Mouse (Mus musculus): ENCODE measurements around the gene Slitrk1. TPM values are rescaled to one million over a fixed set of nuclear protein-coding genes. Genes with fewer than 3 reads are reported as not detected.

The Slitrk1 gene
- polyA plus RNA-seq, 1 experiment: 0.03 TPM

GRCm38 (mm10) chr14:108910449-108911137 lies 3.4 kb downstream of the Slitrk1 start:
- TF ChIP-seq POLR2A (IDR thresholded peaks at IDR 0.05; ENCODE audit: low read depth, low read length): no peak
- no peak for TF ChIP-seq CTCF (IDR thresholded peaks at IDR 0.05; ENCODE audit: extremely low read depth, insufficient read length, insufficient replicate concordance, low read depth, low read length)
- H3K4me3 ChIP-seq (ENCODE audit: low read depth, low read length): no peak overlapping the region
- WGBS: 10% methylated on average over 19 of the region's 19 CpGs

GRCm38 (mm10) chr14:108909336-108909953 lies 4.5 kb downstream of the Slitrk1 start:
- 25% methylated on average over 6 of the region's 6 CpGs for WGBS
- H3K4me3 ChIP-seq (ENCODE audit: low read depth, low read length): no peak overlapping the region
- H3K4me1 ChIP-seq (ENCODE audit: control insufficient read depth, insufficient read depth, insufficient read length, low read length): no peaks in the 10 kb centered on the region
- TF ChIP-seq POLR2A (IDR thresholded peaks at IDR 0.05; ENCODE audit: low read depth, low read length) (no peak), CTCF (IDR thresholded peaks at IDR 0.05; ENCODE audit: extremely low read depth, insufficient read length, insufficient replicate concordance, low read depth, low read length) (no peak)
- no peaks in the 10 kb centered on the region for H3K36me3 ChIP-seq (ENCODE audit: control insufficient read depth, insufficient read depth, low read length)
- H3K27me3 ChIP-seq (ENCODE audit: control insufficient read depth, insufficient read depth, low read length): no peaks in the 10 kb centered on the region
- no peak overlapping the region for H3K27ac ChIP-seq (ENCODE audit: insufficient read depth, low read depth, low read length)

More at GRCm38 (mm10) chr14:108910449-108911137, 3.4 kb downstream of the Slitrk1 start:
- no peak overlapping the region for H3K27ac ChIP-seq (ENCODE audit: insufficient read depth, low read depth, low read length)
- H3K36me3 ChIP-seq (ENCODE audit: control insufficient read depth, insufficient read depth, low read length): no peaks in the 10 kb centered on the region
- no peaks in the 10 kb centered on the region for H3K27me3 ChIP-seq (ENCODE audit: control insufficient read depth, insufficient read depth, low read length)
- no peaks in the 10 kb centered on the region for H3K4me1 ChIP-seq (ENCODE audit: control insufficient read depth, insufficient read depth, insufficient read length, low read length)

- no peaks in the 10 kb centered on the region for H3K4me1 ChIP-seq (ENCODE audit: control insufficient read depth, insufficient read depth, insufficient read length, low read length)
- H3K27me3 ChIP-seq (ENCODE audit: control insufficient read depth, insufficient read depth, low read length): no peaks in the 10 kb centered on the region
- no peaks in the 10 kb centered on the region for H3K36me3 ChIP-seq (ENCODE audit: control insufficient read depth, insufficient read depth, low read length)
- no peak for TF ChIP-seq CTCF (IDR thresholded peaks at IDR 0.05; ENCODE audit: extremely low read depth, insufficient read length, insufficient replicate concordance, low read depth, low read length)
- no peak for TF ChIP-seq POLR2A (IDR thresholded peaks at IDR 0.05; ENCODE audit: low read depth, low read length)
- no peak overlapping the region for H3K27ac ChIP-seq (ENCODE audit: insufficient read depth, low read depth, low read length)
- 75% methylated on average over 7 of the region's 7 CpGs for WGBS
- no peak overlapping the region for H3K4me3 ChIP-seq (ENCODE audit: low read depth, low read length)
These were observed 15.4 kb downstream of the Slitrk1 start for GRCm38 (mm10) chr14:108898601-108899000.

- no peaks in the 10 kb centered on the region for H3K36me3 ChIP-seq (ENCODE audit: control insufficient read depth, insufficient read depth, low read length)
- no peak overlapping the region for H3K4me3 ChIP-seq (ENCODE audit: low read depth, low read length)
- no peak overlapping the region for H3K27ac ChIP-seq (ENCODE audit: insufficient read depth, low read depth, low read length)
- 34% methylated on average over 2 of the region's 2 CpGs for WGBS
- H3K27me3 ChIP-seq (ENCODE audit: control insufficient read depth, insufficient read depth, low read length): no peaks in the 10 kb centered on the region
- no peak for TF ChIP-seq CTCF (IDR thresholded peaks at IDR 0.05; ENCODE audit: extremely low read depth, insufficient read length, insufficient replicate concordance, low read depth, low read length)
- no peak for TF ChIP-seq POLR2A (IDR thresholded peaks at IDR 0.05; ENCODE audit: low read depth, low read length)
- no peaks in the 10 kb centered on the region for H3K4me1 ChIP-seq (ENCODE audit: control insufficient read depth, insufficient read depth, insufficient read length, low read length)
These were observed 18.5 kb downstream of the Slitrk1 start for GRCm38 (mm10) chr14:108895456-108895855.

GRCm38 (mm10) chr14:108867816-108868215 lies 46.1 kb downstream of the Slitrk1 start:
- no peak overlapping the region for H3K27ac ChIP-seq (ENCODE audit: insufficient read depth, low read depth, low read length)
- no peaks in the 10 kb centered on the region for H3K36me3 ChIP-seq (ENCODE audit: control insufficient read depth, insufficient read depth, low read length)
- no peaks in the 10 kb centered on the region for H3K27me3 ChIP-seq (ENCODE audit: control insufficient read depth, insufficient read depth, low read length)
- TF ChIP-seq POLR2A (IDR thresholded peaks at IDR 0.05; ENCODE audit: low read depth, low read length) (no peak), CTCF (IDR thresholded peaks at IDR 0.05; ENCODE audit: extremely low read depth, insufficient read length, insufficient replicate concordance, low read depth, low read length) (no peak)
- no peaks in the 10 kb centered on the region for H3K4me1 ChIP-seq (ENCODE audit: control insufficient read depth, insufficient read depth, insufficient read length, low read length)
- no peak overlapping the region for H3K4me3 ChIP-seq (ENCODE audit: low read depth, low read length)

- Histone ChIP-seq H3K36me3 (ENCODE audit: control insufficient read depth, insufficient read depth, low read length) (no peaks in the 10 kb centered on the region), H3K4me3 (ENCODE audit: low read depth, low read length) (no peak overlapping the region), H3K27me3 (ENCODE audit: control insufficient read depth, insufficient read depth, low read length) (no peaks in the 10 kb centered on the region), H3K4me1 (ENCODE audit: control insufficient read depth, insufficient read depth, insufficient read length, low read length) (no peaks in the 10 kb centered on the region), H3K27ac (ENCODE audit: insufficient read depth, low read depth, low read length) (no peak overlapping the region)
- TF ChIP-seq POLR2A (IDR thresholded peaks at IDR 0.05; ENCODE audit: low read depth, low read length) (no peak), CTCF (IDR thresholded peaks at IDR 0.05; ENCODE audit: extremely low read depth, insufficient read length, insufficient replicate concordance, low read depth, low read length) (no peak)
These were observed 49.3 kb downstream of the Slitrk1 start for GRCm38 (mm10) chr14:108864631-108865030.

- Histone ChIP-seq H3K4me1 (ENCODE audit: control insufficient read depth, insufficient read depth, insufficient read length, low read length) (no peaks in the 10 kb centered on the region), H3K36me3 (ENCODE audit: control insufficient read depth, insufficient read depth, low read length) (no peaks in the 10 kb centered on the region), H3K27ac (ENCODE audit: insufficient read depth, low read depth, low read length) (no peak overlapping the region), H3K27me3 (ENCODE audit: control insufficient read depth, insufficient read depth, low read length) (no peaks in the 10 kb centered on the region), H3K4me3 (ENCODE audit: low read depth, low read length) (no peak overlapping the region)
- no peak for TF ChIP-seq POLR2A (IDR thresholded peaks at IDR 0.05; ENCODE audit: low read depth, low read length)
- TF ChIP-seq CTCF (IDR thresholded peaks at IDR 0.05; ENCODE audit: extremely low read depth, insufficient read length, insufficient replicate concordance, low read depth, low read length): no peak
- WGBS: 74% methylated on average over 1 of the region's 1 CpGs
These were observed 54.6 kb downstream of the Slitrk1 start for GRCm38 (mm10) chr14:108859310-108859709.

Data from small intestine, adult 2 months (tissue).